Mouse (Mus musculus): ENCODE measurements around the gene Zbtb11. TPM values are rescaled to one million over a fixed set of nuclear protein-coding genes. Genes with fewer than 3 reads are reported as not detected.

Zbtb11 gene
- polyA plus RNA-seq, 1 experiment from 2014 or later: 8.7 TPM

- Histone ChIP-seq H3K4me2 (no peak overlapping the region), H3K9me3 (replicated peaks) (no peaks in the 10 kb centered on the region), H3K9ac (no peak overlapping the region), H3K4me1 (replicated peaks) (peaks cover 39% of the 10 kb centered on the region), H3K4me3 (replicated peaks) (no peak overlapping the region), H3K36me3 (replicated peaks) (peaks cover 51% of the 10 kb centered on the region), H3K27ac (replicated peaks) (no peak overlapping the region), H3K27me3 (no peaks in the 10 kb centered on the region)
- no peak for ATAC-seq (ENCODE audit: insufficient read depth)
- 82% methylated on average over 5 of the region's 5 CpGs for WGBS (ENCODE audit: insufficient replicate concordance)
Observed at GRCm38 (mm10) chr16:55970416-55970815, 3.3 kb upstream of the Zbtb11 start.

- H3K9me3 ChIP-seq (replicated peaks): no peaks in the 10 kb centered on the region
- WGBS (ENCODE audit: insufficient replicate concordance): 60% methylated on average over 6 of the region's 6 CpGs
- no peak for ATAC-seq (ENCODE audit: insufficient read depth)
- H3K27me3 ChIP-seq: no peaks in the 10 kb centered on the region
- peaks cover 51% of the 10 kb centered on the region for H3K36me3 ChIP-seq (replicated peaks)
- H3K9ac ChIP-seq: no peak overlapping the region
- H3K4me2 ChIP-seq: no peak overlapping the region
- H3K4me1 ChIP-seq (replicated peaks): peaks cover 50% of the 10 kb centered on the region
- H3K4me3 ChIP-seq (replicated peaks): no peak overlapping the region
- H3K27ac ChIP-seq (replicated peaks): peak overlapping the region; percentile 11; the same call in 1 of the 2 replicates
Observed at GRCm38 (mm10) chr16:55971735-55972615, 1.7 kb upstream of the Zbtb11 start.

GRCm38 (mm10) chr16:55972626-55973201, 969 bp upstream of the Zbtb11 start:
- no peaks in the 10 kb centered on the region for H3K9me3 ChIP-seq (replicated peaks)
- WGBS (ENCODE audit: insufficient replicate concordance): 44% methylated on average over 10 of the region's 10 CpGs
- no peaks in the 10 kb centered on the region for H3K27me3 ChIP-seq
- H3K4me2 ChIP-seq: peak overlapping the region; percentile 73
- H3K9ac ChIP-seq: peak overlapping the region; percentile 97
- peak overlapping the region; percentile 98 for H3K4me3 ChIP-seq (replicated peaks)
- H3K36me3 ChIP-seq (replicated peaks): peaks cover 51% of the 10 kb centered on the region
- H3K27ac ChIP-seq (replicated peaks): peak overlapping the region; percentile 94
- H3K4me1 ChIP-seq (replicated peaks): peaks cover 45% of the 10 kb centered on the region
- no peak for ATAC-seq (ENCODE audit: insufficient read depth)

- Histone ChIP-seq H3K9ac (peak overlapping the region; percentile 97), H3K27ac (replicated peaks) (peak overlapping the region; percentile 94), H3K4me2 (peak overlapping the region; percentile 95), H3K4me1 (replicated peaks) (peaks cover 36% of the 10 kb centered on the region), H3K36me3 (replicated peaks) (peaks cover 49% of the 10 kb centered on the region), H3K27me3 (no peaks in the 10 kb centered on the region), H3K9me3 (replicated peaks) (no peaks in the 10 kb centered on the region), H3K4me3 (replicated peaks) (peak overlapping the region; percentile 98)
- peak; percentile 87 for ATAC-seq (ENCODE audit: insufficient read depth)
- WGBS (ENCODE audit: insufficient replicate concordance): under 1% methylated on average over 55 of the region's 55 CpGs
Observed at GRCm38 (mm10) chr16:55974256-55974902, 696 bp downstream of the Zbtb11 start.

GRCm38 (mm10) chr16:55974903-55975285, 1.2 kb downstream of the Zbtb11 start:
- Histone ChIP-seq H3K4me1 (replicated peaks) (peaks cover 36% of the 10 kb centered on the region), H3K9me3 (replicated peaks) (no peaks in the 10 kb centered on the region), H3K36me3 (replicated peaks) (peaks cover 44% of the 10 kb centered on the region), H3K4me3 (replicated peaks) (peak overlapping the region; percentile 98), H3K9ac (peak overlapping the region; percentile 97), H3K4me2 (peak overlapping the region; percentile 95), H3K27me3 (no peaks in the 10 kb centered on the region), H3K27ac (replicated peaks) (peak overlapping the region; percentile 94)
- 7% methylated on average over 14 of the region's 14 CpGs for WGBS (ENCODE audit: insufficient replicate concordance)
- ATAC-seq (ENCODE audit: insufficient read depth): peak; percentile 34

- Histone ChIP-seq H3K4me2 (no peak overlapping the region), H3K36me3 (replicated peaks) (peaks cover 62% of the 10 kb centered on the region), H3K9me3 (replicated peaks) (no peaks in the 10 kb centered on the region), H3K27me3 (no peaks in the 10 kb centered on the region), H3K4me1 (replicated peaks) (no peaks in the 10 kb centered on the region), H3K9ac (no peak overlapping the region), H3K27ac (replicated peaks) (no peak overlapping the region), H3K4me3 (replicated peaks) (no peak overlapping the region)
- 81% methylated on average over 3 of the region's 3 CpGs for WGBS (ENCODE audit: insufficient replicate concordance)
- no peak for ATAC-seq (ENCODE audit: insufficient read depth)
Observed at GRCm38 (mm10) chr16:55986001-55986400, 12.3 kb downstream of the Zbtb11 start.

GRCm38 (mm10) chr16:55990311-55990710, 16.6 kb downstream of the Zbtb11 start:
- 76% methylated on average over 4 of the region's 4 CpGs for WGBS (ENCODE audit: insufficient replicate concordance)
- Histone ChIP-seq H3K36me3 (replicated peaks) (peaks cover 60% of the 10 kb centered on the region), H3K4me1 (replicated peaks) (no peaks in the 10 kb centered on the region), H3K4me2 (no peak overlapping the region), H3K9me3 (replicated peaks) (no peaks in the 10 kb centered on the region), H3K27ac (replicated peaks) (no peak overlapping the region), H3K9ac (no peak overlapping the region), H3K27me3 (no peaks in the 10 kb centered on the region), H3K4me3 (replicated peaks) (no peak overlapping the region)
- ATAC-seq (ENCODE audit: insufficient read depth): no peak

- WGBS (ENCODE audit: insufficient replicate concordance): 81% methylated on average over 2 of the region's 2 CpGs
- Histone ChIP-seq H3K9ac (no peak overlapping the region), H3K4me3 (replicated peaks) (no peak overlapping the region), H3K36me3 (replicated peaks) (peaks cover 68% of the 10 kb centered on the region), H3K4me1 (replicated peaks) (no peaks in the 10 kb centered on the region), H3K27ac (replicated peaks) (no peak overlapping the region), H3K27me3 (no peaks in the 10 kb centered on the region), H3K4me2 (no peak overlapping the region), H3K9me3 (replicated peaks) (no peaks in the 10 kb centered on the region)
- ATAC-seq (ENCODE audit: insufficient read depth): no peak
Observed at GRCm38 (mm10) chr16:55994235-55994634, 20.6 kb downstream of the Zbtb11 start.

GRCm38 (mm10) chr16:56006798-56007197, 33.1 kb downstream of the Zbtb11 start:
- Histone ChIP-seq H3K27me3 (no peaks in the 10 kb centered on the region), H3K4me1 (replicated peaks) (no peaks in the 10 kb centered on the region), H3K9me3 (replicated peaks) (no peaks in the 10 kb centered on the region), H3K4me3 (replicated peaks) (no peak overlapping the region), H3K9ac (no peak overlapping the region), H3K27ac (replicated peaks) (no peak overlapping the region), H3K4me2 (no peak overlapping the region), H3K36me3 (replicated peaks) (peaks cover 70% of the 10 kb centered on the region)
- ATAC-seq (ENCODE audit: insufficient read depth): no peak
- 91% methylated on average over 11 of the region's 11 CpGs for WGBS (ENCODE audit: insufficient replicate concordance)

- no peaks in the 10 kb centered on the region for H3K4me1 ChIP-seq (replicated peaks)
- no peaks in the 10 kb centered on the region for H3K9me3 ChIP-seq (replicated peaks)
- peaks cover 65% of the 10 kb centered on the region for H3K36me3 ChIP-seq (replicated peaks)
- H3K4me3 ChIP-seq (replicated peaks): no peak overlapping the region
- no peaks in the 10 kb centered on the region for H3K27me3 ChIP-seq
- WGBS (ENCODE audit: insufficient replicate concordance): 84% methylated on average over 1 of the region's 1 CpGs
- no peak for ATAC-seq (ENCODE audit: insufficient read depth)
- no peak overlapping the region for H3K27ac ChIP-seq (replicated peaks)
- H3K4me2 ChIP-seq: no peak overlapping the region
- H3K9ac ChIP-seq: no peak overlapping the region
Observed at GRCm38 (mm10) chr16:56008862-56009261, 35.2 kb downstream of the Zbtb11 start.
